Mouse (Mus musculus): ENCODE data around the gene Exoc7. TPM values are rescaled to one million over a fixed set of nuclear protein-coding genes. Genes with fewer than 3 reads are reported as not detected.

Gene Exoc7
- total and polyA plus RNA-seq, 3 experiments: 13.6 to 30.9 (median 18.6) TPM

DNA sequence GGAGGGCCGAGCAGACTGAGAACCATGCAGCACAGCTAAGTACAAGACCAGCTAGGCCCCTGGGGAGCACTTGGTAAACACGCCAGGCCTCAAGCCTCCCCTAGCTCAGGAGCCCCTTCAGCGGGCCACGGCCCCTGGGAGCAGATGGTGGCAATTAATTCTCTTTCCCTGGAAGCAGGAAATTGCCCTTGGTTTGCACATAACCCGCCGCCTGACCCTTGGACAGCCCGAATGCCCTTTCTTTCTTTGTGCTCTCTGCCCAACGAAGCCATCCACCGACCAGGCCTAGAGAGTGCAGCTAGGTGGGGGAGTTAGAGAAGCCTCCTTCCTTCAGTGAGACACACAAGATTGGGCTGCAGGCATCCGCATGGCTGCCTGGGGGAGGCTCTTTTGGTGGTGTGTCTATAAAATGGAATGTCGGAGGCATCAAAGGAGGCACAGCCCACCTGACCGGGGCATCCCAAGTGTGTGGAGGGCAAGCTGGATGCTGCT is 65.2 kb downstream of the Exoc7 start:
- ATAC-seq (ENCODE audit: extremely low read depth, insufficient number of reproducible peaks, low FRiP score, poor library complexity, severe bottlenecking): no peak
- H3K36me3 ChIP-seq (replicated peaks): peaks cover 45% of the 10 kb centered on the region
- DNase-seq (ENCODE audit: low spot score): no peak
- no peak overlapping the region for H3K4me3 ChIP-seq (ENCODE audit: low read depth, low read length)
- peaks cover 5% of the 10 kb centered on the region; the same call in 1 of the 2 replicates for H3K4me1 ChIP-seq (ENCODE audit: insufficient read depth, low read depth, low read length)
- peaks cover 23% of the 10 kb centered on the region for H3K27me3 ChIP-seq (ENCODE audit: insufficient read depth, low read length)
- TF ChIP-seq CTCF (IDR thresholded peaks at IDR 0.05; ENCODE audit: low read depth, low read length): no peak
- no peak for TF ChIP-seq GATA2 (IDR thresholded peaks at IDR 0.05; ENCODE audit: borderline replicate concordance, low read depth, low read length)
- no peak for TF ChIP-seq GATA1 (IDR thresholded peaks at IDR 0.05; ENCODE audit: borderline replicate concordance, low read length)
- no peak for TF ChIP-seq TAL1 (conservative IDR thresholded peaks at IDR 0.05; ENCODE audit: low read depth, low read length)
- no peak for TF ChIP-seq POLR2AphosphoS5 (IDR thresholded peaks at IDR 0.05; ENCODE audit: insufficient replicate concordance, low read depth, low read length)
- no peaks in the 10 kb centered on the region for H3K9me3 ChIP-seq (replicated peaks)

GRCm38 (mm10) chr11:116239797-116240196 is 67.2 kb downstream of the Exoc7 start:
- H3K9me3 ChIP-seq (replicated peaks): no peaks in the 10 kb centered on the region
- H3K27me3 ChIP-seq (ENCODE audit: insufficient read depth, low read length): peaks cover 40% of the 10 kb centered on the region
- ATAC-seq (ENCODE audit: extremely low read depth, insufficient number of reproducible peaks, low FRiP score, poor library complexity, severe bottlenecking) (no peak), DNase-seq (ENCODE audit: low spot score) (no peak)
- H3K4me3 ChIP-seq (ENCODE audit: low read depth, low read length): no peak overlapping the region
- TF ChIP-seq TAL1 (conservative IDR thresholded peaks at IDR 0.05; ENCODE audit: low read depth, low read length) (no peak), GATA1 (IDR thresholded peaks at IDR 0.05; ENCODE audit: borderline replicate concordance, low read length) (no peak), GATA2 (IDR thresholded peaks at IDR 0.05; ENCODE audit: borderline replicate concordance, low read depth, low read length) (no peak), CTCF (IDR thresholded peaks at IDR 0.05; ENCODE audit: low read depth, low read length) (no peak), POLR2AphosphoS5 (IDR thresholded peaks at IDR 0.05; ENCODE audit: insufficient replicate concordance, low read depth, low read length) (no peak)
- peaks cover 25% of the 10 kb centered on the region for H3K36me3 ChIP-seq (replicated peaks)
- peaks cover 5% of the 10 kb centered on the region; the same call in 1 of the 2 replicates for H3K4me1 ChIP-seq (ENCODE audit: insufficient read depth, low read depth, low read length)

Other genes with a start within 250 kb of the Exoc7 start
- 26.1 and 31.4 TPM in 2 replicates for gene Unc13d, start 229.3 kb downstream of the Exoc7 start, total RNA-seq (2014; fragmentation: Nextera tagmentation)
- gene Unc13d, start 229.3 kb downstream of the Exoc7 start, total RNA-seq (2017): 63.5 and 81.7 TPM in 2 replicates
- gene Unc13d, start 229.3 kb downstream of the Exoc7 start, polyA plus RNA-seq (2012): 126 and 144 TPM in 2 replicates
- gene Wbp2, start 220.2 kb downstream of the Exoc7 start, total RNA-seq (2014; fragmentation: Nextera tagmentation): 160 and 169 TPM in 2 replicates
- 55.9 and 61.6 TPM in 2 replicates for gene Wbp2, start 220.2 kb downstream of the Exoc7 start, total RNA-seq (2017)
- 499 and 545 TPM in 2 replicates for gene Wbp2, start 220.2 kb downstream of the Exoc7 start, polyA plus RNA-seq (2012)
- not detected in 2 replicates for gene Trim47, start 180.0 kb downstream of the Exoc7 start, total RNA-seq (2014; fragmentation: Nextera tagmentation)
- 0.12 and 0.27 TPM in 2 replicates for gene Trim47, start 180.0 kb downstream of the Exoc7 start, total RNA-seq (2017)
- 0.08 TPM in 1 of 2 replicates, not detected in the other for gene Trim47, start 180.0 kb downstream of the Exoc7 start, polyA plus RNA-seq (2012)
- not detected in 2 replicates for gene Trim65, start 176.1 kb downstream of the Exoc7 start, total RNA-seq (2014; fragmentation: Nextera tagmentation)
- gene Trim65, start 176.1 kb downstream of the Exoc7 start, total RNA-seq (2017): 0.05 and 0.12 TPM in 2 replicates
- gene Trim65, start 176.1 kb downstream of the Exoc7 start, polyA plus RNA-seq (2012): not detected in 2 replicates
- 99.3 and 125 TPM in 2 replicates for gene Mrpl38, start 168.4 kb downstream of the Exoc7 start, total RNA-seq (2014; fragmentation: Nextera tagmentation)
- 38.3 and 45.7 TPM in 2 replicates for gene Mrpl38, start 168.4 kb downstream of the Exoc7 start, total RNA-seq (2017)
- 144 and 150 TPM in 2 replicates for gene Mrpl38, start 168.4 kb downstream of the Exoc7 start, polyA plus RNA-seq (2012)
- 42.2 and 50.9 TPM in 2 replicates for gene Fbf1, start 139.1 kb downstream of the Exoc7 start, total RNA-seq (2014; fragmentation: Nextera tagmentation)
- gene Fbf1, start 139.1 kb downstream of the Exoc7 start, total RNA-seq (2017): 25.0 and 35.9 TPM in 2 replicates
- gene Fbf1, start 139.1 kb downstream of the Exoc7 start, polyA plus RNA-seq (2012): 23.6 and 26.4 TPM in 2 replicates
- 17.8 and 23.1 TPM in 2 replicates for gene Ten1, start 108.4 kb downstream of the Exoc7 start, total RNA-seq (2014; fragmentation: Nextera tagmentation)
- gene Ten1, start 108.4 kb downstream of the Exoc7 start, total RNA-seq (2017): 47.6 and 47.8 TPM in 2 replicates
- gene Ten1, start 108.4 kb downstream of the Exoc7 start, polyA plus RNA-seq (2012): 95.8 and 99.2 TPM in 2 replicates
- 34.0 and 35.6 TPM in 2 replicates for gene Acox1, start 108.2 kb downstream of the Exoc7 start, total RNA-seq (2014; fragmentation: Nextera tagmentation)
- gene Acox1, start 108.2 kb downstream of the Exoc7 start, total RNA-seq (2017): 51.2 and 55.8 TPM in 2 replicates
- gene Acox1, start 108.2 kb downstream of the Exoc7 start, polyA plus RNA-seq (2012): 2.5 and 2.8 TPM in 2 replicates
- gene Evpl, start 69.2 kb downstream of the Exoc7 start, total RNA-seq (2014; fragmentation: Nextera tagmentation): not detected in 2 replicates
- gene Evpl, start 69.2 kb downstream of the Exoc7 start, total RNA-seq (2017): 0.05 TPM in 1 of 2 replicates, not detected in the other
- 0.01 TPM in 2 replicates for gene Evpl, start 69.2 kb downstream of the Exoc7 start, polyA plus RNA-seq (2012)
- 78.0 and 79.1 TPM in 2 replicates for gene Srp68, start 33.0 kb downstream of the Exoc7 start, total RNA-seq (2014; fragmentation: Nextera tagmentation)
- 25.2 and 35.1 TPM in 2 replicates for gene Srp68, start 33.0 kb downstream of the Exoc7 start, total RNA-seq (2017)
- gene Srp68, start 33.0 kb downstream of the Exoc7 start, polyA plus RNA-seq (2012): 49.3 and 52.1 TPM in 2 replicates
- gene Galr2, start 26.3 kb downstream of the Exoc7 start, total RNA-seq (2014; fragmentation: Nextera tagmentation): not detected in 2 replicates
- gene Galr2, start 26.3 kb downstream of the Exoc7 start, total RNA-seq (2017): 0.23 and 0.38 TPM in 2 replicates
- gene Galr2, start 26.3 kb downstream of the Exoc7 start, polyA plus RNA-seq (2012): not detected in 2 replicates
- gene Foxj1, start 28.2 kb upstream of the Exoc7 start, total RNA-seq (2014; fragmentation: Nextera tagmentation): not detected in 2 replicates
- 0.11 and 0.29 TPM in 2 replicates for gene Foxj1, start 28.2 kb upstream of the Exoc7 start, total RNA-seq (2017)
- gene Foxj1, start 28.2 kb upstream of the Exoc7 start, polyA plus RNA-seq (2012): 0.05 and 0.11 TPM in 2 replicates
- 19.4 and 23.7 TPM in 2 replicates for gene Rnf157, start 105.8 kb upstream of the Exoc7 start, total RNA-seq (2014; fragmentation: Nextera tagmentation)
- gene Rnf157, start 105.8 kb upstream of the Exoc7 start, total RNA-seq (2017): 10.0 and 10.6 TPM in 2 replicates
- 6.1 and 7.1 TPM in 2 replicates for gene Rnf157, start 105.8 kb upstream of the Exoc7 start, polyA plus RNA-seq (2012)
- 184 and 210 TPM in 2 replicates for gene Ubald2, start 126.9 kb upstream of the Exoc7 start, total RNA-seq (2014; fragmentation: Nextera tagmentation)
- 114 and 161 TPM in 2 replicates for gene Ubald2, start 126.9 kb upstream of the Exoc7 start, total RNA-seq (2017)
- 710 and 1,104 TPM in 2 replicates for gene Ubald2, start 126.9 kb upstream of the Exoc7 start, polyA plus RNA-seq (2012)
- not detected in 2 replicates for gene Qrich2, start 159.0 kb upstream of the Exoc7 start, total RNA-seq (2014; fragmentation: Nextera tagmentation)
- gene Qrich2, start 159.0 kb upstream of the Exoc7 start, total RNA-seq (2017): 0.05 and 0.06 TPM in 2 replicates
- gene Qrich2, start 159.0 kb upstream of the Exoc7 start, polyA plus RNA-seq (2012): 0.07 and 0.16 TPM in 2 replicates
- 53.7 and 56.6 TPM in 2 replicates for gene Prpsap1, start 187.0 kb upstream of the Exoc7 start, total RNA-seq (2014; fragmentation: Nextera tagmentation)
- 33.3 and 42.2 TPM in 2 replicates for gene Prpsap1, start 187.0 kb upstream of the Exoc7 start, total RNA-seq (2017)
- 53.9 and 69.4 TPM in 2 replicates for gene Prpsap1, start 187.0 kb upstream of the Exoc7 start, polyA plus RNA-seq (2012)
- 1.5 and 2.3 TPM in 2 replicates for gene Sphk1, start 223.7 kb upstream of the Exoc7 start, total RNA-seq (2014; fragmentation: Nextera tagmentation)
- gene Sphk1, start 223.7 kb upstream of the Exoc7 start, total RNA-seq (2017): 22.1 and 30.6 TPM in 2 replicates
- gene Sphk1, start 223.7 kb upstream of the Exoc7 start, polyA plus RNA-seq (2012): 16.7 and 17.1 TPM in 2 replicates